Mouse (Mus musculus): ENCODE data around the gene Arid1b. TPM values are rescaled to one million over a fixed set of nuclear protein-coding genes. Genes with fewer than 3 reads are reported as not detected.

The Arid1b gene
- polyA plus RNA-seq, 1 experiment from 2014 or later, result 20.5 TPM

DNA sequence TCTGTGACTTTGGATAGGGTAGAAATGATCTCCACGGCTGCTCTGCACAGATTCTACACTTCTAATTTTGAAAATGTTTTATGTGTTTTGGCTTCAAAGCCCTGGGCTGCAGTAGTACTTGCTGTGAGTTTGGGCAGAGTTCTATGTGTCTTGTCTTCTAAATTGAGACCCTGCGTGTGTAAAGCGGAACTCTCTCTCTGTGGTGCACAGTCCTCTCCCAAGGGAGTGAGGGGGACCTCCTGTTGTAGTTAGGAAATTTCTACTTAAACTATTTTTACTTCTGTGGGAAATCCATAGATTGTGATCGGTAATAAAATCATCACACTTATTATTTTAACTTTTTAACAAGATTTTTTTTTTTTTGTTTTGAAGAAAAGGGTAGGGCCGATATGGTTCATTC, 185.3 kb downstream of the Arid1b start:
- Histone ChIP-seq H3K4me2 (replicated peaks) (no peak overlapping the region), H3K9ac (no peak overlapping the region), H3K4me1 (replicated peaks; ENCODE audit: control insufficient read depth, insufficient read depth, low read length) (peaks cover 21% of the 10 kb centered on the region), H3K27ac (no peak overlapping the region), H3K36me3 (replicated peaks; ENCODE audit: control insufficient read depth, insufficient read depth) (no peaks in the 10 kb centered on the region), H3K9me3 (ENCODE audit: control insufficient read depth, low read length) (no peaks in the 10 kb centered on the region), H3K27me3 (ENCODE audit: control insufficient read depth, insufficient read depth, low read length) (no peaks in the 10 kb centered on the region), H3K4me3 (replicated peaks; ENCODE audit: low read length) (no peak overlapping the region)
- no peak for DNase-seq (ENCODE audit: low spot score)
- 77% methylated on average over 5 of the region's 5 CpGs for WGBS
- ATAC-seq (ENCODE audit: low FRiP score), result no peak

- no peak for ATAC-seq (ENCODE audit: low FRiP score)
- WGBS, result 94% methylated on average over 4 of the region's 4 CpGs
- H3K27ac ChIP-seq, result no peak overlapping the region
- DNase-seq (ENCODE audit: low spot score), result no peak
- no peak overlapping the region for H3K9ac ChIP-seq
- no peaks in the 10 kb centered on the region for H3K27me3 ChIP-seq (ENCODE audit: control insufficient read depth, insufficient read depth, low read length)
- H3K9me3 ChIP-seq (ENCODE audit: control insufficient read depth, low read length), result no peaks in the 10 kb centered on the region
- no peak overlapping the region for H3K4me2 ChIP-seq (replicated peaks)
- no peaks in the 10 kb centered on the region for H3K36me3 ChIP-seq (replicated peaks; ENCODE audit: control insufficient read depth, insufficient read depth)
- peaks cover 20% of the 10 kb centered on the region for H3K4me1 ChIP-seq (replicated peaks; ENCODE audit: control insufficient read depth, insufficient read depth, low read length)
- no peak overlapping the region for H3K4me3 ChIP-seq (replicated peaks; ENCODE audit: low read length)
These were observed 185.9 kb downstream of the Arid1b start for GRCm38 (mm10) chr17:5179925-5180525.

DNA sequence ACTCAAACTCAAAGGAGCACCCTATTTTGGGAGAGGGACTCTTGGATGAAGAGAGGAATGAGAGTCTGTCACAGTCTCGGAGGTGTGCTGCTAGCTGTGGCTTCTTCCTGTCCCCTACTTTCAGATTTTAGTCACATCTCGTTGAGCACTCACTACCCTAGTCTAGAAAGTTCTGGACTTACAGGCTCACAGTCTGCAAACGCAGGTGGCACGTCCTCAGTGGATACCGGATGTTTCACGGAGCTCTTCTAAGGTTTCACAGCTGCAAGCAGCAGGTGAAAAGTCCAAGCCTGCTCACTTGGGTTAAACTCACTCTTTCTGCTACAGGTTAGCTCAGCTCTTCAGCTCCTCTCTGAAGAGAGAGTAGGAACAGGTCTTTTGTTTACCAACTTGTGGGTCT, 186.8 kb downstream of the Arid1b start:
- no peak overlapping the region for H3K4me2 ChIP-seq (replicated peaks)
- H3K9me3 ChIP-seq (ENCODE audit: control insufficient read depth, low read length), result no peaks in the 10 kb centered on the region
- H3K9ac ChIP-seq, result no peak overlapping the region
- ATAC-seq (ENCODE audit: low FRiP score), result no peak
- H3K27me3 ChIP-seq (ENCODE audit: control insufficient read depth, insufficient read depth, low read length), result no peaks in the 10 kb centered on the region
- no peak overlapping the region for H3K4me3 ChIP-seq (replicated peaks; ENCODE audit: low read length)
- H3K4me1 ChIP-seq (replicated peaks; ENCODE audit: control insufficient read depth, insufficient read depth, low read length), result peaks cover 20% of the 10 kb centered on the region
- H3K36me3 ChIP-seq (replicated peaks; ENCODE audit: control insufficient read depth, insufficient read depth), result no peaks in the 10 kb centered on the region
- H3K27ac ChIP-seq, result no peak overlapping the region
- no peak for DNase-seq (ENCODE audit: low spot score)
- WGBS, result 93% methylated on average over 6 of the region's 6 CpGs

DNA sequence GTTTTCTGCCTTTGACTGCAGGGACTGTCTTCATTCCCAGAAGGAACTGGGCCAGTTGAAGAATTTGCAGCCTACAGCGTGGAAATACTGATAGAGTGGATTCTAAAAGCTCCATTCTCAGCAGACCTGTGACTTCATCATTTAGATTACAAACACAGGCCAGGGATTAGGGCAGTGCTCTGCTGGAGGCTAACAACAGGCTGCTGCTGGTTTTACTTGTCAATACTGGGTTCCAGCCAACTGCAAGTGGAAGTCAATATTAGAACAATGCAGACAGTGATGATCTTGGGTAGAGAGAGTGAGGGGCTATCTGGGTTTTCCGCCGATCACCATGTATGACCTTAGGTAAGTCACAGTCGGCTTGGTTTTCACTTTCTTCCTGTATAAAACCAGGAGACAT, 188.4 kb downstream of the Arid1b start:
- peaks cover 20% of the 10 kb centered on the region for H3K4me1 ChIP-seq (replicated peaks; ENCODE audit: control insufficient read depth, insufficient read depth, low read length)
- DNase-seq (ENCODE audit: low spot score), result no peak
- H3K27me3 ChIP-seq (ENCODE audit: control insufficient read depth, insufficient read depth, low read length), result no peaks in the 10 kb centered on the region
- no peaks in the 10 kb centered on the region for H3K9me3 ChIP-seq (ENCODE audit: control insufficient read depth, low read length)
- H3K9ac ChIP-seq, result no peak overlapping the region
- H3K4me3 ChIP-seq (replicated peaks; ENCODE audit: low read length), result no peak overlapping the region
- no peak overlapping the region for H3K27ac ChIP-seq
- no peak for ATAC-seq (ENCODE audit: low FRiP score)
- WGBS, result 85% methylated on average over 4 of the region's 4 CpGs
- H3K4me2 ChIP-seq (replicated peaks), result no peak overlapping the region
- no peaks in the 10 kb centered on the region for H3K36me3 ChIP-seq (replicated peaks; ENCODE audit: control insufficient read depth, insufficient read depth)

DNA sequence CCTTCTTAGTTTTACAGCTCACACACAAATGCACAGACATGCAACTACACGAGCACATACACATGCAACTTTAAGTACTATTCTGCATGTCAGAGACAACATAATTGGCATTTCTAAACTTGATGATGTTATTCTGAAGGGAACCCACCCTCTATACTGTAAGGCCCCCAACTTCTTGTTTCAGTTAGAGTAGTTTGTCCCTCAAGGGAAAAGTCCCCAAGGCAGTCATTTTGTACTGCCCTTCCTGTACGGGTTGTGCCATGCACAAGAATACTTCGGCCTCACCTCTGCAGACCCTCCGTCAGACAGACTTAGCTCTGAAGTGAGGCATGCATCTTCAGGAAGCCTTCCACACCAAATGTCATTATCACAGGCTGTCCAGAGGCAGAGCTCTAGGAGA, 191.4 kb downstream of the Arid1b start:
- Histone ChIP-seq H3K4me2 (replicated peaks) (no peak overlapping the region), H3K36me3 (replicated peaks; ENCODE audit: control insufficient read depth, insufficient read depth) (no peaks in the 10 kb centered on the region), H3K27ac (no peak overlapping the region), H3K4me3 (replicated peaks; ENCODE audit: low read length) (no peak overlapping the region), H3K27me3 (ENCODE audit: control insufficient read depth, insufficient read depth, low read length) (no peaks in the 10 kb centered on the region), H3K9me3 (ENCODE audit: control insufficient read depth, low read length) (no peaks in the 10 kb centered on the region), H3K4me1 (replicated peaks; ENCODE audit: control insufficient read depth, insufficient read depth, low read length) (peaks cover 21% of the 10 kb centered on the region), H3K9ac (no peak overlapping the region)
- ATAC-seq (ENCODE audit: low FRiP score), result no peak
- no peak for DNase-seq (ENCODE audit: low spot score)
- 82% methylated on average over 4 of the region's 4 CpGs for WGBS

DNA sequence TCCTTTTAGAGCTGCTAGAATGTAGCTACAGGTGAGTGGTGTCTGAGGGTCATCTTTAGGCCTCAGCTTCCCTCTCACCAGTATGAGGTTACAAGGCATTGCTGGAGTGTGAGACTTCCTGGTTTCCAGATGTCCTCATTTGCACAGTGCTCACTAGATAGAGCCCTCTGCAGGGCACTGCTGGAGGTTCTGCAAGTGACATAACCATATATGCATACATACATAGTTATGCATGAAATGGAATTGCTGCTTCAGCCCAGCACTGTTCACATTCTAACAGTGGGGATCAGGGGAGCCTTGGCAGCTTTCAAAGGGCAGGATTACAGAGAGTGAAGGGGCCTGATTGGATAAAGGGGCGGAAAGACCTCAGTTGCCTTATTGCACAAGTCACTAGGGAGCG, 193.4 kb downstream of the Arid1b start:
- ATAC-seq (ENCODE audit: low FRiP score) (peak; percentile 16; the same call in 1 of the 2 replicates), DNase-seq (ENCODE audit: low spot score) (no peak)
- Histone ChIP-seq H3K4me3 (replicated peaks; ENCODE audit: low read length) (no peak overlapping the region), H3K4me2 (replicated peaks) (no peak overlapping the region), H3K27ac (no peak overlapping the region), H3K27me3 (ENCODE audit: control insufficient read depth, insufficient read depth, low read length) (no peaks in the 10 kb centered on the region), H3K4me1 (replicated peaks; ENCODE audit: control insufficient read depth, insufficient read depth, low read length) (peaks cover 22% of the 10 kb centered on the region), H3K36me3 (replicated peaks; ENCODE audit: control insufficient read depth, insufficient read depth) (no peaks in the 10 kb centered on the region), H3K9me3 (ENCODE audit: control insufficient read depth, low read length) (no peaks in the 10 kb centered on the region), H3K9ac (no peak overlapping the region)
- WGBS, result 64% methylated on average over 2 of the region's 2 CpGs

- Histone ChIP-seq H3K4me1 (replicated peaks; ENCODE audit: control insufficient read depth, insufficient read depth, low read length) (peaks cover 22% of the 10 kb centered on the region), H3K36me3 (replicated peaks; ENCODE audit: control insufficient read depth, insufficient read depth) (no peaks in the 10 kb centered on the region), H3K27ac (peak overlapping the region; percentile 17; the same call in 1 of the 2 replicates), H3K27me3 (ENCODE audit: control insufficient read depth, insufficient read depth, low read length) (no peaks in the 10 kb centered on the region), H3K9me3 (ENCODE audit: control insufficient read depth, low read length) (no peaks in the 10 kb centered on the region), H3K9ac (no peak overlapping the region), H3K4me3 (replicated peaks; ENCODE audit: low read length) (no peak overlapping the region), H3K4me2 (replicated peaks) (no peak overlapping the region)
- WGBS, result 76% methylated on average over 7 of the region's 7 CpGs
- no peak for ATAC-seq (ENCODE audit: low FRiP score)
- no peak for DNase-seq (ENCODE audit: low spot score)
These were observed 194.3 kb downstream of the Arid1b start for GRCm38 (mm10) chr17:5188400-5188799.

- Histone ChIP-seq H3K9ac (peak overlapping the region; percentile 57), H3K4me3 (replicated peaks; ENCODE audit: low read length) (peak overlapping the region; percentile 41), H3K36me3 (replicated peaks; ENCODE audit: control insufficient read depth, insufficient read depth) (no peaks in the 10 kb centered on the region), H3K4me2 (replicated peaks) (peak overlapping the region; percentile 63), H3K27me3 (ENCODE audit: control insufficient read depth, insufficient read depth, low read length) (no peaks in the 10 kb centered on the region), H3K4me1 (replicated peaks; ENCODE audit: control insufficient read depth, insufficient read depth, low read length) (peaks cover 15% of the 10 kb centered on the region), H3K9me3 (ENCODE audit: control insufficient read depth, low read length) (no peaks in the 10 kb centered on the region), H3K27ac (peak overlapping the region; percentile 86)
- ATAC-seq (ENCODE audit: low FRiP score) (peak; percentile 91), DNase-seq (ENCODE audit: low spot score) (peak; percentile 79)
- WGBS, result 1% methylated on average over 40 of the region's 40 CpGs
These were observed 195.6 kb downstream of the Arid1b start for GRCm38 (mm10) chr17:5189551-5190351.

DNA sequence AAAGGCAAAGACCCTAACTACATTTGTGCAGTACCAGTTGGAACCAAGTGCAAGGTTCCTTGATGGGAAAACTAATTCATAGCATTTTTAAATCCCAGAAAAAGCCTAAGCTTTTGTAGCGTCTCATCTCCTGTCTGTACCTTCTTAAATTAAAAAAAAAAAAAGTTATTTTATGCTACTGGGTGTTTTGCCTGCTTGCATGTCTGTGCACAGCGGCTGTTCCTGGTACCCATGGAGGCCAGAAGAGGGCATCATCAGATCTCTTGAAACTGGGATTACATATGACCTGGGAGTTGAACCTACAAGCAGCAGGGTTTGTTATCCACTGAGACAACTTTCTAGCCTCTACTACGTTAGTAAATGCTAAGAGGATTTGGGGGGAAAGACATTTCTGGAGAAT, 196.2 kb downstream of the Arid1b start:
- Histone ChIP-seq H3K9ac (0 out of 2 replicates have a peak overlapping the region, but pooled peaks have one; percentile 57), H3K4me2 (replicated peaks) (peak overlapping the region; percentile 63), H3K4me3 (replicated peaks; ENCODE audit: low read length) (peak overlapping the region; percentile 41), H3K4me1 (replicated peaks; ENCODE audit: control insufficient read depth, insufficient read depth, low read length) (peaks cover 16% of the 10 kb centered on the region), H3K27me3 (ENCODE audit: control insufficient read depth, insufficient read depth, low read length) (no peaks in the 10 kb centered on the region), H3K36me3 (replicated peaks; ENCODE audit: control insufficient read depth, insufficient read depth) (no peaks in the 10 kb centered on the region), H3K27ac (peak overlapping the region; percentile 86; the same call in 1 of the 2 replicates), H3K9me3 (ENCODE audit: control insufficient read depth, low read length) (no peaks in the 10 kb centered on the region)
- no peak for DNase-seq (ENCODE audit: low spot score)
- ATAC-seq (ENCODE audit: low FRiP score), result no peak
- WGBS, result 24% methylated on average over 3 of the region's 3 CpGs

All from hindbrain, embryonic 14.5 days (tissue).